Mouse (Mus musculus) stomach, embryonic 14.5 days (tissue): Measurements from ENCODE around the gene Angpt4. TPM values are rescaled to one million over a fixed set of nuclear protein-coding genes. Genes with fewer than 3 reads are reported as not detected.

Experiments used
- ATAC-seq: fragments of 200-750 bp; cut with Nextera tagmentation; 2 replicates; pipeline ENCODE4 v1.8.0; 2017; ENCODE audit warnings: low read depth, moderate TSS enrichment; ENCODE audit not compliant: insufficient number of reproducible peaks, insufficient read depth, low FRiP score
- H3K27ac ChIP-seq: fragments of 300-500 bp; sonication (generic); 2 replicates; pipeline ENCODE4 v1.5.1; 2014; ENCODE audit warnings: mild to moderate bottlenecking, low read length, moderate library complexity, mixed read lengths
- H3K27me3 ChIP-seq: fragments of 300-500 bp; sonication (generic); 2 replicates; pipeline ENCODE4 v1.6.1; 2014; ENCODE audit warnings: low read length, control low read depth, mixed read lengths; ENCODE audit not compliant: control insufficient read depth, insufficient read depth
- H3K36me3 ChIP-seq: fragments of 300-500 bp; sonication (generic); 2 replicates; pipeline ENCODE4 v1.6.1; 2014; ENCODE audit warnings: mild to moderate bottlenecking, control low read depth, low read length, moderate library complexity, mixed read lengths; ENCODE audit not compliant: control insufficient read depth, insufficient read depth
- H3K4me1 ChIP-seq: fragments of 300-500 bp; sonication (generic); 2 replicates; pipeline ENCODE4 v1.6.1; 2014; ENCODE audit warnings: low read length, control low read depth, mixed read lengths; ENCODE audit not compliant: control insufficient read depth, insufficient read depth
- H3K4me2 ChIP-seq: fragments of 300-500 bp; sonication (generic); replicated peaks from 2 replicates; pipeline ENCODE4 v1.6.1; 2014; ENCODE audit warnings: low read depth, low read length, control low read depth
- H3K4me3 ChIP-seq: fragments of 300-500 bp; sonication (generic); 2 replicates; pipeline ENCODE4 v1.5.1; 2014; ENCODE audit warnings: low read depth, low read length, control low read depth
- H3K9ac ChIP-seq: fragments of 300-500 bp; sonication (generic); replicated peaks from 2 replicates; pipeline ENCODE4 v1.6.1; 2014; ENCODE audit warnings: low read depth, mild to moderate bottlenecking, control low read depth, low read length, moderate library complexity, mixed read lengths
- H3K9me3 ChIP-seq: fragments of 300-500 bp; sonication (generic); 2 replicates; pipeline ENCODE4 v1.6.1; 2016; ENCODE audit warnings: low read depth, low read length, control low read depth; ENCODE audit not compliant: control insufficient read depth
- whole genome bisulfite sequencing: fragments of 180-500 bp; shearing (Covaris S2); extraction: QIAGEN DNeasy Blood & Tissue Kit; methylation state at CpG from one replicate; pipeline ENCODE4 v1.1.7; 2014; 5-methylcytosine and 5-hydroxymethylcytosine counted together
- polyA plus RNA-seq: library from polyadenylated mRNA; unstranded; fragments of >200 nt; fragmentation: Nextera tagmentation; extraction: Ambion mirVana; gene quantifications from 2 replicates; pipeline ENCODE4 v1.2.1, GENCODE M21; 2014

The Angpt4 gene
- polyA plus RNA-seq, 1 experiment from 2014 or later: 0.58 TPM

- peaks cover 32% of the 10 kb centered on the region for H3K4me1 ChIP-seq
- H3K27me3 ChIP-seq: no peaks in the 10 kb centered on the region
- no peaks in the 10 kb centered on the region for H3K9me3 ChIP-seq
- ATAC-seq: no peak
- no peak overlapping the region for H3K4me2 ChIP-seq
- H3K9ac ChIP-seq: no peak overlapping the region
- WGBS: 78% methylated on average over 8 of the region's 8 CpGs
- H3K36me3 ChIP-seq: peaks cover 17% of the 10 kb centered on the region
- no peak overlapping the region for H3K4me3 ChIP-seq
- no peak overlapping the region for H3K27ac ChIP-seq
Observed at GRCm38 (mm10) chr2:151968451-151968850, 57.4 kb downstream of the Angpt4 start.

GRCm38 (mm10) chr2:151968986-151969385 lies 58.0 kb downstream of the Angpt4 start:
- no peak overlapping the region for H3K4me3 ChIP-seq
- H3K27me3 ChIP-seq: no peaks in the 10 kb centered on the region
- H3K9me3 ChIP-seq: no peaks in the 10 kb centered on the region
- no peak overlapping the region for H3K4me2 ChIP-seq
- peaks cover 32% of the 10 kb centered on the region for H3K4me1 ChIP-seq
- 88% methylated on average over 7 of the region's 7 CpGs for WGBS
- no peak overlapping the region for H3K9ac ChIP-seq
- peaks cover 17% of the 10 kb centered on the region for H3K36me3 ChIP-seq
- ATAC-seq: no peak
- no peak overlapping the region for H3K27ac ChIP-seq

- no peak for ATAC-seq
- 93% methylated on average over 6 of the region's 6 CpGs for WGBS
- Histone ChIP-seq H3K4me1 (peaks cover 32% of the 10 kb centered on the region), H3K4me3 (no peak overlapping the region), H3K27me3 (no peaks in the 10 kb centered on the region), H3K9me3 (no peaks in the 10 kb centered on the region), H3K36me3 (peaks cover 17% of the 10 kb centered on the region), H3K27ac (no peak overlapping the region), H3K4me2 (no peak overlapping the region), H3K9ac (no peak overlapping the region)
Observed at GRCm38 (mm10) chr2:151969396-151969795, 58.4 kb downstream of the Angpt4 start.

DNA sequence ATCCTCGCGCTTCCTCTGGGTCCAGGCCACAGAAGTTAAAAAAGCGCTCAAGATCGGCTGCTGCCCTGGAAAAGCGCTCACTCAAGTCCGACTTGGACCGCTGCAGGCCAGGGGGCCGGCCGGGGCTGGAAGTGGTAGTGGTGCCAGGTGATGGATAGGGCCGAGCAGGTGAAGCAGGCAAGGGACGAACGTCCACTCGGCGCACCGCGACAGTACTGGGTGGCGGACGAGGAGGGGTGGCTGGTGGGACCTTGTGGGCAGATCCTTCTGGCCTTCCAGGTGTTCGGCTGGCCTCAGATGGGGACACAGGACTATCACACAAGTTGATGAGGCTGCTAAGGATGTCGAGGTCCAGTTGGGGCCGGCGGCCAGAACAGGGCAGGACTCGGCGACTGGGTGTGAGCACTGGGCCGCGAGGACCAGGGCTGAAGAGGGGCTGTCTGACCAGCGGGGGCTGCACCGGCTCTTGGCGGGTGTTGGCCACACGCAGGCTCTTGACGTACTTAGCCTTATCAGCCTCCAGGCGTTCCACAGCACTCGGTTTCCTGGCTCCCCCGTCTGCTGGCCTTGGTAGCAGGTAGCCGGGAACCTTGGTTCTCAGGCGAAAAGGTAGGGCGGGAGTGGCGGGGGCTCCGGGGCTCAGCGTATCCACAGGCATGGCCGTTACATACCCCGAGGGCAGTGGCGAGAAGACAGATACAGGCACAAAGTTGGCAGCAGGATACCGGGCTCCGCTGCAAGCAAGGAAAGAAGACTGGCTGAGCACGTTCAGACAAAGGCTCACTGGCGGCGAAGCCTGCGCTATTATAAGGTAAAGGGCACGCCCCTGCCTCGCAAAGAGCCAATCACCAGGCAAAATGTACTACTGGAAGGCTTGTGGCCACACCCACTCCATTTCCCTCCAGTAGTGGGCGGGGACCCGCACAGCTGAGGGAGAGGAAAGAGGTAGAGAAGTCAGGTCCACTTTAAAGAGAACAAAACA lies 59.5 kb downstream of the Angpt4 start:
- H3K9me3 ChIP-seq: no peaks in the 10 kb centered on the region
- no peak overlapping the region; the same call in 1 of the 2 replicates for H3K27ac ChIP-seq
- H3K4me3 ChIP-seq: peak overlapping the region; percentile 13; the same call in 1 of the 2 replicates
- H3K27me3 ChIP-seq: no peaks in the 10 kb centered on the region
- peak; percentile 90 for ATAC-seq
- peak overlapping the region; percentile 46 for H3K4me2 ChIP-seq
- peaks cover 33% of the 10 kb centered on the region for H3K4me1 ChIP-seq
- WGBS: 46% methylated on average over 53 of the region's 53 CpGs
- H3K36me3 ChIP-seq: peaks cover 17% of the 10 kb centered on the region
- H3K9ac ChIP-seq: peak overlapping the region; percentile 2; the same call in 1 of the 2 replicates

- no peak for ATAC-seq
- no peak overlapping the region for H3K9ac ChIP-seq
- H3K4me1 ChIP-seq: peaks cover 37% of the 10 kb centered on the region
- H3K9me3 ChIP-seq: no peaks in the 10 kb centered on the region
- no peak overlapping the region for H3K4me2 ChIP-seq
- 80% methylated on average over 5 of the region's 5 CpGs for WGBS
- no peak overlapping the region for H3K27ac ChIP-seq
- no peaks in the 10 kb centered on the region for H3K27me3 ChIP-seq
- no peak overlapping the region for H3K4me3 ChIP-seq
- peaks cover 17% of the 10 kb centered on the region for H3K36me3 ChIP-seq
Observed at GRCm38 (mm10) chr2:151971748-151972147, 60.7 kb downstream of the Angpt4 start.

DNA sequence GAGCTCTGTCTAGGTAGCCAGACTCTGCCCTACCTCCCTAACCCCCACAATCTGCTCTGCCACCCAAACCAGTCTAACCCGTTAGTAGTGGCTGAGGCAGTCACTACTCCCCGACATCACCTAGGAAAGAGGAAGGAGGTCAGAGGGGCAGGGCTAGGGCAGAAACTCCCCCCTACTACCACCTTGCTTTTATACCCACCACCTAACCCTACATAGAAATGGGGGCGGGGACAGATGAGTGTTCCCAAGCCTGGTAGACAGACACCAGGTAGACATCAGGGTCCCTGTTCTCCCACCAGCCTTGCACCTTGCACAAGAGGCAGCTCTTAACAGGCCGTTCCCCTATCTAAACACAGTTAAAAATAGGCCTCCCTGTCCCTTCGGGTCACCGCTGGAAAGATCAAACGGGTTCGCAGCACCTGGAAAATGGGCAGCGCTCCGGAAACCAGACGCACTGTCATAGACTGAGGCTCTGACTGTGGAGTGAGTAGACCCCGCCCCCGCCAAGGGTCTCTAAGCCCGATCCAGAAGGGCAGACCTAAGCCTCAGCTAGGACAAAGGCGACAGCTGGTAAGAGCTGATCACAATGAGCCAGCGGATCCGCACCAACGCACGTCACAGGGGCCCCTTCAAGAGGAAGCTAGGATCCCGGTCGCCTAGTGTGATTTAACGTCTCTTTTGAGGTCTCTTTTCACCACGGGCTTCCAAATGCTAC lies 62.0 kb downstream of the Angpt4 start:
- 29% methylated on average over 23 of the region's 23 CpGs for WGBS
- Histone ChIP-seq H3K36me3 (peaks cover 17% of the 10 kb centered on the region), H3K9me3 (no peaks in the 10 kb centered on the region), H3K4me2 (peak overlapping the region; percentile 46), H3K27ac (peak overlapping the region; percentile 58), H3K9ac (peak overlapping the region; percentile 14; the same call in 1 of the 2 replicates), H3K27me3 (no peaks in the 10 kb centered on the region), H3K4me1 (peaks cover 36% of the 10 kb centered on the region), H3K4me3 (peak overlapping the region; percentile 17; the same call in 1 of the 2 replicates)
- ATAC-seq: 0 out of 2 replicates have a peak, but pooled peaks have one; percentile 7

DNA sequence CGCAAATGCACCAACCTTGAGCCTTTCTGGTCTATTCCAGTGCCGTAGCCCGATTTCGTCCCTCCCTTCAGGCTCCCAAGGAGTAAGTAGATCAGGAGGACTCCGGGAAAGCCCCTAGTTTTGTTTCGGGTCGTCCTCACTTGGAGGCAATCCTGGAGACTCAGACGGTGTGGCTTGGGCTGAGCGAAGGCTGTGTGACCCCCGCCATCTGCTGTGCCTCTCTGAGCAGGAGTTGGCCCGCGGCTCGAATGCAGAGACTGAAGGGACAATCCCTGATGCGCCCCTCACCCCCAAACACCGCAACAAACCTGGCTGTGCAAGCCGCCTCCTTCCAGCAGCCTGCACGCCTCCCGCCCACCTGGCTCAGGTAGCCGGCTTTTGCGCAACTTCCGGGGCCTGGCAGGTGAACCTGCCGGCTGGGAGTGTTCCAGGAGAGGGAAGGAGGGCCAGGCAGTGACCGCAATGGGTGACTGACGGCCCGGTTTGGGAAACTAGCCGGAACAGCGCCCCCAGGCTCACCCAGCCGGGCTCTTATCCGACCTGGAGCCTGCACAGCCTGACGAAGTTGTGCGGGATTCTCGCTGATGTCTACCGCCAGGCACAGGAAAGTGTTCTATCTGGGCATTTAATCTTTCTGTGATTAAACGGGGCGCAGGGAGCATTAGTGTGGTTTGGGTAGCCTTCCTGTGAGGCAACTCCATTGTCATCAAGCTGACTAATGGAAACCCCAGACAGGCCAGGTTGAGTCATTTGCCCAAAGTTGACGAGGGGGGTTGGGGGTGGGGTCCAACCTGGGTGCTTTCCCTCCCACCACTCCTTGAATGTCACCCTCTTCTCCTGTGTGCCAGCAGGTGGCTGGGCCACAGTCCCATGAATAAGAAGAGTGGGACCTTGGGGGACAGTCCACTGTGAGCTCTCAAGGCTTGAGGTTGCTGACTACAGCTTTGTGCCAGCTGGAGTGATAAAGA lies 62.9 kb downstream of the Angpt4 start:
- H3K36me3 ChIP-seq: peaks cover 13% of the 10 kb centered on the region
- no peaks in the 10 kb centered on the region for H3K27me3 ChIP-seq
- no peaks in the 10 kb centered on the region for H3K9me3 ChIP-seq
- peak; percentile 2; the same call in 1 of the 2 replicates for ATAC-seq
- H3K4me2 ChIP-seq: peak overlapping the region; percentile 46
- 20% methylated on average over 36 of the region's 36 CpGs for WGBS
- H3K4me1 ChIP-seq: peaks cover 43% of the 10 kb centered on the region
- peak overlapping the region; percentile 58 for H3K27ac ChIP-seq
- peak overlapping the region; percentile 17 for H3K4me3 ChIP-seq
- peak overlapping the region; percentile 14; the same call in 1 of the 2 replicates for H3K9ac ChIP-seq
